Mouse (Mus musculus) CH12.LX (cell line): ENCODE measurements around the gene Emc9. TPM values are rescaled to one million over a fixed set of nuclear protein-coding genes. Genes with fewer than 3 reads are reported as not detected.
A peak's percentile ranks its signal among the peaks of the same experiment; 100 is the strongest.

ENCODE experiments used
- DNase-seq: peaks from one replicate; pipeline ENCODE4 v3.0.0-alpha.2; 2013; ENCODE audit errors: extremely low read depth
- H3K27ac ChIP-seq: 2 replicates; pipeline ENCODE4 v1.5.1; 2012; ENCODE audit warnings: low read depth, mild to moderate bottlenecking, control low read depth, moderate library complexity; ENCODE audit not compliant: insufficient read depth
- H3K27me3 ChIP-seq: replicated peaks from 2 replicates; pipeline ENCODE3; 2012; ENCODE audit warnings: inconsistent platforms
- H3K36me3 ChIP-seq, 2 experiments: replicated peaks in 1 of 2; 2 replicates each; pipeline versions ENCODE3 to v1.6.1; 2012; ENCODE audit warnings: inconsistent platforms in 1 of 2, low read length in 1 of 2, mild to moderate bottlenecking in 1 of 2, mixed read lengths in 1 of 2, moderate library complexity in 1 of 2; ENCODE audit not compliant: control insufficient read depth in 1 of 2, insufficient read depth in 1 of 2
- H3K4me1 ChIP-seq, 2 experiments: 2 replicates each; pipeline ENCODE4 v1.6.1; 2012; ENCODE audit warnings: inconsistent platforms in 1 of 2, moderate library complexity in 1 of 2; ENCODE audit not compliant: insufficient read depth in 2 of 2, control insufficient read depth in 1 of 2
- H3K4me2 ChIP-seq: 2 replicates; pipeline ENCODE4 v1.6.1; 2012; ENCODE audit warnings: low read depth, mild to moderate bottlenecking, control low read depth; ENCODE audit not compliant: poor library complexity, insufficient read depth, severe bottlenecking
- H3K4me3 ChIP-seq, 3 experiments: fragments of 150-350 bp in 1 of 3; sonication (generic) in 1 of 3; replicated peaks in 1 of 3; 2 replicates each; pipeline versions ENCODE3 to v1.5.1; 2011 to 2012; ENCODE audit warnings: low read depth in 2 of 3, low read length in 2 of 3, mild to moderate bottlenecking in 2 of 3, moderate library complexity in 2 of 3, control low read depth in 1 of 3, improper control_type of control experiment in 1 of 3, inconsistent platforms in 1 of 3, mixed read lengths in 1 of 3; ENCODE audit not compliant: poor library complexity in 1 of 3
- H3K79me2 ChIP-seq: replicated peaks from 2 replicates; pipeline ENCODE4 v1.6.1; 2012; ENCODE audit warnings: mild to moderate bottlenecking, moderate library complexity; ENCODE audit not compliant: control insufficient read depth, poor library complexity, insufficient read depth, severe bottlenecking; ENCODE audit errors: extremely low read depth
- H3K9ac ChIP-seq: 2 replicates; pipeline ENCODE4 v1.6.1; 2012; ENCODE audit warnings: low read depth, mild to moderate bottlenecking, control low read depth, moderate library complexity; ENCODE audit not compliant: insufficient read depth
- H3K9me3 ChIP-seq: replicated peaks from 2 replicates; pipeline ENCODE3; 2012; ENCODE audit warnings: low read length, inconsistent platforms, mixed read lengths
- BHLHE40 ChIP-seq: IDR thresholded peaks from 2 replicates; pipeline ENCODE4 v1.6.1; 2011; ENCODE audit warnings: mild to moderate bottlenecking, low read depth, low read length, improper control_type of control experiment
- CHD1 ChIP-seq: IDR thresholded peaks from 2 replicates; pipeline ENCODE4 v1.6.1; 2012; ENCODE audit warnings: low read depth, low read length, improper control_type of control experiment, inconsistent platforms
- CHD2 ChIP-seq: IDR thresholded peaks from 2 replicates; pipeline ENCODE4 v1.6.1; 2011; ENCODE audit warnings: low read length, improper control_type of control experiment
- CTCF ChIP-seq, 2 experiments: IDR thresholded peaks in 1 of 2; conservative IDR thresholded peaks in 1 of 2; 2 replicates each; pipeline ENCODE4 v1.5.1; 2011 to 2012; ENCODE audit warnings: low read depth in 2 of 2, low read length in 2 of 2, improper control_type of control experiment in 1 of 2, inconsistent platforms in 1 of 2, mild to moderate bottlenecking in 1 of 2, moderate library complexity in 1 of 2
- E2F4 ChIP-seq: IDR thresholded peaks from 2 replicates; pipeline ENCODE4 v1.6.1; 2011; ENCODE audit warnings: low read depth, low read length, improper control_type of control experiment; ENCODE audit not compliant: insufficient replicate concordance
- ELF1 ChIP-seq: IDR thresholded peaks from 2 replicates; pipeline ENCODE4 v1.6.1; 2014; ENCODE audit warnings: low read depth, mild to moderate bottlenecking, inconsistent platforms, low read length, improper control_type of control experiment
- ETS1 ChIP-seq: conservative IDR thresholded peaks from 2 replicates; pipeline ENCODE4 v1.6.1; 2012; ENCODE audit warnings: low read depth, mild to moderate bottlenecking, inconsistent platforms, low read length, improper control_type of control experiment, moderate library complexity
- HCFC1 ChIP-seq: IDR thresholded peaks from 2 replicates; pipeline ENCODE4 v1.6.1; 2012; ENCODE audit warnings: low read depth, mild to moderate bottlenecking, inconsistent platforms, low read length, improper control_type of control experiment
- IRF4 ChIP-seq: IDR thresholded peaks from 2 replicates; pipeline ENCODE4 v1.6.1; 2014; ENCODE audit warnings: low read depth, mild to moderate bottlenecking, inconsistent platforms, low read length, improper control_type of control experiment
- JUN ChIP-seq: IDR thresholded peaks from 2 replicates; pipeline ENCODE4 v1.6.1; 2011; ENCODE audit warnings: low read depth, mild to moderate bottlenecking, low read length, improper control_type of control experiment, moderate library complexity; ENCODE audit not compliant: insufficient read depth
- JUND ChIP-seq: conservative IDR thresholded peaks from 2 replicates; pipeline ENCODE4 v1.6.1; 2011; ENCODE audit warnings: low read depth, low read length, improper control_type of control experiment
- KAT2A ChIP-seq: IDR thresholded peaks from 2 replicates; pipeline ENCODE4 v1.6.1; 2012; ENCODE audit warnings: low read length, improper control_type of control experiment, inconsistent platforms; ENCODE audit not compliant: insufficient replicate concordance
- MAX ChIP-seq: IDR thresholded peaks from 2 replicates; pipeline ENCODE4 v1.6.1; 2011; ENCODE audit warnings: low read length, improper control_type of control experiment
- MAZ ChIP-seq: IDR thresholded peaks from 2 replicates; pipeline ENCODE4 v1.6.1; 2012; ENCODE audit warnings: low read depth, mild to moderate bottlenecking, inconsistent platforms, low read length, improper control_type of control experiment, moderate library complexity
- MXI1 ChIP-seq: IDR thresholded peaks from 2 replicates; pipeline ENCODE4 v1.6.1; 2011; ENCODE audit warnings: mild to moderate bottlenecking, low read depth, low read length, improper control_type of control experiment
- MYC ChIP-seq: IDR thresholded peaks from 2 replicates; pipeline ENCODE4 v1.6.1; 2011; ENCODE audit warnings: low read depth, mild to moderate bottlenecking, improper control_type of control experiment, low read length
- NELFE ChIP-seq: IDR thresholded peaks from 2 replicates; pipeline ENCODE4 v1.6.1; 2011; ENCODE audit warnings: low read depth, low read length, improper control_type of control experiment
- PAX5 ChIP-seq: IDR thresholded peaks from 2 replicates; pipeline ENCODE4 v1.6.1; 2012; ENCODE audit warnings: low read length, inconsistent platforms, mixed read lengths
- POLR2A ChIP-seq: IDR thresholded peaks from 2 replicates; pipeline ENCODE4 v1.6.1; 2011; ENCODE audit warnings: low read depth, mild to moderate bottlenecking, improper control_type of control experiment, low read length
- POLR2AphosphoS2 ChIP-seq: IDR thresholded peaks from 2 replicates; pipeline ENCODE4 v1.6.1; 2011; ENCODE audit warnings: low read depth, low read length, improper control_type of control experiment
- RAD21 ChIP-seq: IDR thresholded peaks from 2 replicates; pipeline ENCODE4 v1.6.1; 2011; ENCODE audit warnings: low read depth, mild to moderate bottlenecking, low read length, improper control_type of control experiment, moderate library complexity
- RCOR1 ChIP-seq: conservative IDR thresholded peaks from 2 replicates; pipeline ENCODE4 v1.6.1; 2012; ENCODE audit warnings: low read depth, mild to moderate bottlenecking, inconsistent platforms, low read length, improper control_type of control experiment
- SIN3A ChIP-seq: IDR thresholded peaks from 2 replicates; pipeline ENCODE4 v1.6.1; 2012; ENCODE audit warnings: low read length, improper control_type of control experiment, inconsistent platforms
- SMC3 ChIP-seq: IDR thresholded peaks from 2 replicates; pipeline ENCODE4 v1.6.1; 2011; ENCODE audit warnings: low read depth, low read length, improper control_type of control experiment
- TBP ChIP-seq: conservative IDR thresholded peaks from 2 replicates; pipeline ENCODE4 v1.6.1; 2011; ENCODE audit warnings: low read depth, low read length, improper control_type of control experiment
- TCF12 ChIP-seq: IDR thresholded peaks from 2 replicates; pipeline ENCODE4 v1.6.1; 2014; ENCODE audit warnings: low read depth, mild to moderate bottlenecking, inconsistent platforms, low read length, improper control_type of control experiment
- UBTF ChIP-seq: IDR thresholded peaks from 2 replicates; pipeline ENCODE4 v1.6.1; 2012; ENCODE audit warnings: low read depth, mild to moderate bottlenecking, inconsistent platforms, low read length, improper control_type of control experiment, moderate library complexity
- USF1 ChIP-seq: IDR thresholded peaks from 2 replicates; pipeline ENCODE4 v1.6.1; 2014; ENCODE audit warnings: low read depth, mild to moderate bottlenecking, inconsistent platforms, low read length, improper control_type of control experiment
- ZC3H11A ChIP-seq: IDR thresholded peaks from 2 replicates; pipeline ENCODE4 v1.6.1; 2012; ENCODE audit warnings: low read depth, mild to moderate bottlenecking, inconsistent platforms, low read length, improper control_type of control experiment
- ZMIZ1 ChIP-seq: IDR thresholded peaks from 2 replicates; pipeline ENCODE4 v1.6.1; 2012; ENCODE audit warnings: low read depth, mild to moderate bottlenecking, inconsistent platforms, low read length, improper control_type of control experiment
- dilution Hi-C: fragments of 300-500 bp; cut with MboI; formaldehyde crosslinking; loops from 2 replicates; pipeline ENCODE4 v1.14.3; 2020; ENCODE audit warnings: low sequenced_read_pairs; ENCODE audit not compliant: extremely low pct_unique_long_range_greater_than_20kb, extremely low pct_ligation_motif_present
- in situ Hi-C: fragments of 300-500 bp; cut with MboI; formaldehyde crosslinking; loops from 3 replicates; pipeline ENCODE4 v1.14.3; 2019; ENCODE audit warnings: low sequenced_read_pairs, low pct_ligation_motif_present, low pct_unique_long_range_greater_than_20kb, mixed read lengths
- polyA plus RNA-seq: library from polyadenylated mRNA; unstranded; fragments of >175 nt; gene quantifications from 2 replicates; pipeline ENCODE4 v1.2.1, GENCODE M21; 2012; ENCODE audit warnings: low read depth; ENCODE audit not compliant: insufficient read length
- total RNA-seq, 2 experiments: library from RNA; depleted of rRNA; stranded (reverse); fragments of 300-350 nt in 1 of 2; fragments of >200 nt in 1 of 2; gene quantifications; 2 replicates each; pipeline ENCODE4 v1.2.3; 2012 to 2014

The Emc9 gene
- total and polyA plus RNA-seq, 3 experiments, result 1.7 to 9.6 (median 4.2) TPM

GRCm38 (mm10) chr14:55578668-55579269, 6.3 kb downstream of the Emc9 start:
- Histone ChIP-seq H3K79me2 (peaks cover 12% of the 10 kb centered on the region), H3K27ac (peak overlapping the region; percentile 77), H3K4me3 (peak overlapping the region; percentile 75 to 96 (median 95)), H3K9ac (peak overlapping the region; percentile 83), H3K27me3 (no peaks in the 10 kb centered on the region), H3K36me3 (peaks cover 19 to 36% of the 10 kb centered on the region in 2 experiments), H3K9me3 (no peaks in the 10 kb centered on the region), H3K4me1 (peaks cover 13 to 34% of the 10 kb centered on the region in 2 experiments), H3K4me2 (peak overlapping the region; percentile 92)
- dilution Hi-C loops, result no loop called here
- in situ Hi-C loops, result no loop called here
- peak; percentile 45 for DNase-seq
- no peak for TF ChIP-seq UBTF
- no peak for TF ChIP-seq USF1
- 0 out of 2 replicates have a peak, but pooled peaks have one; percentile 10 for TF ChIP-seq MAZ
- no peak for TF ChIP-seq ELF1
- TF ChIP-seq BHLHE40, result no peak
- peak; percentile 33; the same call in 1 of the 2 replicates for TF ChIP-seq TCF12

- Histone ChIP-seq H3K79me2 (peaks cover 12% of the 10 kb centered on the region), H3K27ac (peak within 1 kb of the TSS; percentile 77), H3K27me3 (no peaks in the 10 kb centered on the region), H3K9me3 (no peaks in the 10 kb centered on the region), H3K9ac (peak within 1 kb of the TSS; percentile 83), H3K36me3 (peaks cover 19 to 33% of the 10 kb centered on the region in 2 experiments), H3K4me2 (peak within 1 kb of the TSS; percentile 92), H3K4me1 (peaks cover 13 to 34% of the 10 kb centered on the region in 2 experiments), H3K4me3 (peak within 1 kb of the TSS; percentile 75 to 96 (median 95))
- in situ Hi-C loops (no loop called here), dilution Hi-C loops (no loop called here)
- DNase-seq, result peak; percentile 86
- no peak for TF ChIP-seq JUN
- peak; percentile 71 for TF ChIP-seq POLR2A
- TF ChIP-seq MYC, result peak; percentile 78
- TF ChIP-seq BHLHE40, result peak; percentile 49
- no peak for TF ChIP-seq CTCF (conservative IDR thresholded peaks at IDR 0.05 in 1 of 2, IDR thresholded peaks at IDR 0.05 in 1 of 2; ENCODE audit: low read depth in 2 of 2, low read length in 2 of 2)
- 0 out of 2 replicates have a peak, but pooled peaks have one; percentile 19 for TF ChIP-seq CHD2
- peak; percentile 45; the same call in 1 of the 2 replicates for TF ChIP-seq TCF12
- no peak for TF ChIP-seq PAX5
- peak; percentile 68 for TF ChIP-seq TBP
- 0 out of 2 replicates have a peak, but pooled peaks have one; percentile 23 for TF ChIP-seq E2F4
- TF ChIP-seq ELF1, result peak; percentile 85
- TF ChIP-seq MAX, result peak; percentile 57; the same call in 1 of the 2 replicates
- TF ChIP-seq CHD1, result no peak
- peak; percentile 64; the same call in 1 of the 2 replicates for TF ChIP-seq HCFC1
- TF ChIP-seq POLR2AphosphoS2, result no peak
- TF ChIP-seq SMC3, result no peak
- peak; percentile 85; the same call in 1 of the 2 replicates for TF ChIP-seq MXI1
- TF ChIP-seq ZC3H11A, result no peak
- no peak for TF ChIP-seq RCOR1
- no peak for TF ChIP-seq JUND
- no peak for TF ChIP-seq KAT2A
- TF ChIP-seq SIN3A, result peak; percentile 74
- TF ChIP-seq ETS1, result peak; percentile 50
- peak; percentile 87 for TF ChIP-seq NELFE
- TF ChIP-seq IRF4, result peak; percentile 83
- TF ChIP-seq ZMIZ1, result peak; percentile 73; the same call in 1 of the 2 replicates
- TF ChIP-seq RAD21, result no peak
- TF ChIP-seq MAZ, result peak; percentile 81
Observed at GRCm38 (mm10) chr14:55577871-55578667, 7.0 kb downstream of the Emc9 start, which contains the start of gene Psme1. TSS of gene Psme1 (plus strand) at chr14:55578123.
